8 mouse cellular contexts compared by ENCODE assay signal in genomic region chr7:49246240-49246578, GRCm38 (mm10).
DNase-seq lines count a peak whose midpoint lies in the region; ATAC-seq and TF ChIP-seq lines count a peak whose summit lies in the region.

No protein-coding gene starts in this region.

- peaks cover 8% of the 10 kb centered on the region; the same call in 1 of the 2 replicates for H3K4me1 ChIP-seq in kidney, adult 2 months (ENCODE audit: control insufficient read depth, insufficient read depth, low read length)
- H3K4me1 ChIP-seq in bone marrow, adult 2 months (ENCODE audit: control insufficient read depth, insufficient read depth, low read length), result no peaks in the 10 kb centered on the region; the same call in 1 of the 2 replicates
- peaks cover 32% of the 10 kb centered on the region for H3K4me1 ChIP-seq in hindbrain, embryonic 14.5 days (replicated peaks; ENCODE audit: control insufficient read depth, insufficient read depth, low read length)
- H3K4me1 ChIP-seq in midbrain, embryonic 13.5 days (replicated peaks), result peaks cover 44% of the 10 kb centered on the region

- H3K27ac ChIP-seq in kidney, adult 2 months (ENCODE audit: insufficient read depth, low read depth, low read length), result no peak overlapping the region
- H3K27ac ChIP-seq in bone marrow, adult 2 months (ENCODE audit: control insufficient read depth, insufficient read depth, low read depth, low read length, poor library complexity), result peak overlapping the region; percentile 22; the same call in 1 of the 2 replicates
- peak overlapping the region; percentile 83 for H3K27ac ChIP-seq in hindbrain, embryonic 14.5 days
- peak overlapping the region; percentile 62 for H3K27ac ChIP-seq in midbrain, embryonic 13.5 days

- H3K27me3 ChIP-seq in kidney, adult 2 months (replicated peaks; ENCODE audit: control insufficient read depth, insufficient read depth, low read length), result no peaks in the 10 kb centered on the region
- H3K27me3 ChIP-seq in hindbrain, embryonic 14.5 days (ENCODE audit: control insufficient read depth, insufficient read depth, low read length), result no peaks in the 10 kb centered on the region; the same call in 1 of the 2 replicates
- peaks cover 32% of the 10 kb centered on the region for H3K27me3 ChIP-seq in midbrain, embryonic 13.5 days

- peak overlapping the region; percentile 97 for H3K4me2 ChIP-seq in hindbrain, embryonic 14.5 days (replicated peaks)
- peak overlapping the region; percentile 99 for H3K4me2 ChIP-seq in midbrain, embryonic 13.5 days (replicated peaks)

- H3K9me3 ChIP-seq in hindbrain, embryonic 14.5 days (ENCODE audit: control insufficient read depth, low read length), result no peaks in the 10 kb centered on the region
- H3K9me3 ChIP-seq in midbrain, embryonic 13.5 days, result no peaks in the 10 kb centered on the region

- no peak for TF ChIP-seq CTCF in kidney, adult 2 months (conservative IDR thresholded peaks at IDR 0.05; ENCODE audit: insufficient read depth, insufficient read length, low read depth, low read length)
- no peak for TF ChIP-seq CTCF in bone marrow, adult 2 months (IDR thresholded peaks at IDR 0.05; ENCODE audit: control insufficient read depth, insufficient read depth, low read length)

- peak overlapping the region; percentile 78 for H3K9ac ChIP-seq in hindbrain, embryonic 14.5 days
- H3K9ac ChIP-seq in midbrain, embryonic 13.5 days (replicated peaks), result peak overlapping the region; percentile 70

- no peak for TF ChIP-seq POLR2A in kidney, adult 2 months (IDR thresholded peaks at IDR 0.05; ENCODE audit: low read depth, low read length)
- TF ChIP-seq POLR2A in bone marrow, adult 2 months (IDR thresholded peaks at IDR 0.05; ENCODE audit: borderline replicate concordance, control insufficient read depth, low read depth, low read length), result no peak; the same call in 1 of the 2 replicates

- peak overlapping the region; percentile 55 for H3K4me3 ChIP-seq in kidney, adult 2 months (ENCODE audit: insufficient read depth, low read depth, low read length)
- H3K4me3 ChIP-seq in bone marrow, adult 2 months (replicated peaks; ENCODE audit: control insufficient read depth, low read depth, low read length), result peak overlapping the region; percentile 69
- peak overlapping the region; percentile 55 for H3K4me3 ChIP-seq in hindbrain, embryonic 14.5 days (replicated peaks; ENCODE audit: low read length)
- H3K4me3 ChIP-seq in midbrain, embryonic 13.5 days (replicated peaks), result peak overlapping the region; percentile 52

- ATAC-seq in hindbrain, embryonic 14.5 days (ENCODE audit: low FRiP score), result no peak; the same call in 1 of the 2 replicates
- no peak for ATAC-seq in midbrain, embryonic 13.5 days

- no peaks in the 10 kb centered on the region for H3K36me3 ChIP-seq in kidney, adult 2 months (ENCODE audit: control insufficient read depth, insufficient read depth, low read length)
- no peaks in the 10 kb centered on the region for H3K36me3 ChIP-seq in hindbrain, embryonic 14.5 days (replicated peaks; ENCODE audit: control insufficient read depth, insufficient read depth)
- H3K36me3 ChIP-seq in midbrain, embryonic 13.5 days, result no peaks in the 10 kb centered on the region

- no peak for DNase-seq in kidney, adult 2 months
- no peak for DNase-seq in kidney, postnatal 14 days
- DNase-seq in hindbrain, embryonic 14.5 days (ENCODE audit: low spot score), result peak; percentile 36
- DNase-seq in gastrocnemius, adult 18-20 months (ENCODE audit: low spot score), result no peak
- no peak for DNase-seq in spleen, postnatal 14 days (ENCODE audit: low spot score in 2 of 2)
- DNase-seq in right cerebral cortex, postnatal 14 days, result no peak

- whole genome bisulfite sequencing in kidney, adult 2 months, result 2% methylated on average over 31 of the region's 31 CpGs
- under 1% methylated on average over 31 of the region's 31 CpGs for WGBS in bone marrow, adult 2 months
- under 1% methylated on average over 31 of the region's 31 CpGs for WGBS in hindbrain, embryonic 14.5 days
- 0% methylated on average over 31 of the region's 31 CpGs for WGBS in midbrain, embryonic 13.5 days
